Mouse (Mus musculus) erythroblast, embryonic 14.5 days (primary cell): ENCODE results near the gene Adamts9.

ENCODE experiments used
- GATA1 ChIP-seq: IDR thresholded peaks from 2 replicates; pipeline ENCODE4 v1.6.1; 2012; ENCODE audit warnings: low read length, inconsistent platforms, mixed read lengths
- TAL1 ChIP-seq: IDR thresholded peaks from 3 replicates; pipeline ENCODE4 v1.6.1; 2012; ENCODE audit warnings: low read length, inconsistent platforms, mixed read lengths

GRCm38 (mm10) chr6:92878771-92879170 lies 64.5 kb downstream of the Adamts9 start:
- TF ChIP-seq TAL1 (no peak), GATA1 (no peak)
